Mouse (Mus musculus) urinary bladder, postnatal 14 days (tissue): Measurements from ENCODE around the gene Galk2.

ENCODE experiments used
- DNase-seq: peaks from one replicate; pipeline ENCODE4 v3.0.0; 2021; ENCODE audit warnings: low spot score

Galk2 gene

DNA sequence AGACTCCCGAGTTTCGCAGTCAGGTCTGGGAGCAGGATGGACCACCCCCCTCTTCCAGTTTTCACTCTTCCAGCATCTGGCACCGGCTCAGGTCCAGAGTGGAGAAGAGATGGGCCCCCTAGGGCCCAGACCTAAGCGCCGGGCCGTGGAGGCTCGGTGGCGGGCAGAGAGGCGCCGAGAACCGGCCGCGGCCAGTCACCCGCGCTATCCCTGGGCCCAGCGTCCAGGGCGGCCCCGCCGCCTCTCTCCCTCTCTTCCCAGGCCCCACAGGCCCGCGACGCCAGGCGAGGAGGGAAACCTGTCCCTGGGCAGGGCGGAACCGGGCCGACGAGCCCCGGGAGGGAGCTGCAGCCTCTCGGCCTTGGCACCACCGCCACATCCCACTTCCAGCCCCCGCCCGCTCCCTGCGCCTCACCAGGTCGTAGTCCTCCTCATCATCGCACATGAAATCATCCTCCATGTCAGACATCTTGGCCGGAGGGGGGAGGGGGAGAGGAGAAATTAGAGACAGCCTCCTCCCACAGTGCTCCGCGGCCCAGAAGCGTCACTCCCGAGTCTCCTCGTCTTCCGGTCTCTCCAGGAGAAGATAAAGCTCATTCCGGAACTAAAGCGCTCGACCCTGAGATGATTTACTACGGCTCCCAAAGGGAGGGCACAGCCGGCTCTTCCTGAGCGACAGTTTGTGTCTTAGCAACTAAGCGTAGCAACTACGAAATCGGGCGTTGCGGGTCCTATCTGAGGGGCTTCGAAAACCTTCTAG is at the start of gene Galk2, which contains the start of gene Cops2:
Gene Galk2, plus strand, starts transcription at position 589 of the 760 bp plus-strand sequence.
Gene Cops2, minus strand, starts transcription at position 619 of the 760 bp plus-strand sequence.
- peak; percentile 93 for DNase-seq

DNA sequence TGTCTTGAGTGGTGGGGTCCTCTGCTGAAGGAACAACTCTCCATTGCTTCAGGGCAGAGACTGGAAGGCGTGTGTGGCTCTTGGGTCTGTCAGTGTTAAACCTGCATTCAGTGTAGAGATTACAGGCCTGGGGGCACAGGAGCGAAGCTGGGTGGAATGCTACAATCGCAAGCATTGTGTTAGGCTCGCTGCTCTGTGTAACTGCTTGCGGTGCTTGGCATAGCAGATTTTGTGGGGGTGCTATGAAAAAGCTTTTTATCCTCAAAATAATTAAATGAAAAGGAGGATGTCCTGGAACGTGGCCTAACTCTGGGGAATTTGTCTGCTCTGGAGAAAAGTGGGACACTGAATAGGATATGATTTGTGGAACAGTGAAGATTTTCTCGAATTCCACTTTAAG is 49.4 kb upstream of the Galk2 start:
- DNase-seq = no peak

DNA sequence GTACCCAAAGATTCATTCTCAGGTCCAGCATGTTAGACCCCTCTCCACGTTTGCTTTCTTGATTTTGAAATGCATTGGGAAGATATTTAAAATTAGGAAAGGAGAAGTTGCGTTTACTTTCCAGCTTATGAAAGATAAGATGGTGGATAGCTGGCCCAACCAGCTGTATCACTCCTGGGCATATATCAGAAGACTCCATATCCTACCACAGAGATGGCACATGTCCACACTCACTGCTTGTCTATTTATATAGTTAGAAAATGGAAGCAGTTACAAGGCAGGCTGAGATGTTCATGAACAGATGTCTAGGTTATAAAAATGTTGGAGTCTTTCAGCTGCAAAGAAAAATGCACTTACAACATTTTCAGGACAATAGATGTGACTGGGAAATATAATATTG is 47.6 kb upstream of the Galk2 start:
- DNase-seq = no peak

DNA sequence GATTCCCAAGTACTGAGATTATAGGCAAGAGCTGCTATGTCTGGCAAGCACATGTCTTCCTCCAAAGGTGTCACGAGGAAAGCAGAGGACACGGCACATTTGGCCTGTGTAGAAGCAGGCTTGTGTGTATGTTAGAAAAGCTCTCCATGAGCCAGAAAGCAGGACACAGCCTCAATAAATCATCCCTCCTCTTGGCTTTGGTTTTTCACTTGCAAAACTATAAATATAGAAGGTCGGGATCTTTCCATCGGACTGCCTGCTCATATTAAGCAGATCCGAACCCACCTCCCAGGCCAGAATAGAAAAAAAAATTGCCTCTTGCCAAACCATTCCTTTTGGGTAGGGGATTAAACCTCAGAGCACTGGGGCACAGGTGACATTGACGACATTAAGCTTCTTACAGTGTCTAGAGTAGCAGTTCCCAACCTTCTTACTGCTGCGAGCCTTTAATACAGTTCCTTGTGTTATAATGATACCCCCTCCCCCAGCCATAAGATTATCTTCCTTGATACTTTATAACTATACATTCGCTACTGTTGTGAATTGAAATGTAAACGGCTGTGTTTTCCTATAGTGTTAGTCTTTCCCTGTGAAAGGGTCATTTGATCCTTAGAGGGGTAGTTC is 44.8 kb upstream of the Galk2 start:
- no peak for DNase-seq

DNA sequence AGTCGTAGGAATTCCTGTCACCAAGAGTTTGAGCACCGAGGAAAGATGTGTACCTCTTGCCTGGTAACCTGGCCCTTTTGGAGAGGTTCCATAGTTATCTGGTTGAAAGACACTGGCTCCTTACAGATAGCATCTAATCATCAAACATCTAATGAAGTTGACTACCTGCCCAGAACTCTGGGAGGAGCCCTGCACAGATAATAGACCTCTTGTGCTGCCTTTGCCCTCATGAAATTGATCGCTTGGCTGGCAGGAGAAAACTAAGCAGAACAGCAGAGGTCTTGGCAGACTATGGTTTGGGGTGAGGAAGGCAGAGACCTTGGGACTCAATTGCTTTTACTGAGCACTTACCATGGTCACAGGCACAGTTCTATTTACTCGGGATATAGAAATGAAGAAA is 38.5 kb upstream of the Galk2 start:
- DNase-seq = no peak

DNA sequence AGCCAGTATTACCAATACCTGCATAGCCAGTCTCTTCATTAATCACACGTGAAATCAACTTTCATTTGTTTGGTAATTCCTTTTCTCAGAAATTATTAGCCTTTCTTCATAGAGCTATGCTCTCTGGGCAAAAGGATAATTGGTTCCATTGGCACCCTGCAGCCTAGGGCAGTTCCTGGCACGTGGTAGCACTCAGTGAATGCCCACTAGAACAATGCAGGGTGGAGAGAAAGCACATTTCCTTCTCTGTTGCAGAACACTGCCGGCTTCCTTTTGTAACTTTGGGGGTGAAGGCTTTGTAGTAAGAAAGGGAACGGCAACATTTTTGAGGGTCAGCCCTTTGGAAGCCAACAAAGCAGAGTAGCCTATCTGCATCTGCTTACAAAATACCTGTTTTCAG is 32.7 kb upstream of the Galk2 start:
- no peak for DNase-seq

DNA sequence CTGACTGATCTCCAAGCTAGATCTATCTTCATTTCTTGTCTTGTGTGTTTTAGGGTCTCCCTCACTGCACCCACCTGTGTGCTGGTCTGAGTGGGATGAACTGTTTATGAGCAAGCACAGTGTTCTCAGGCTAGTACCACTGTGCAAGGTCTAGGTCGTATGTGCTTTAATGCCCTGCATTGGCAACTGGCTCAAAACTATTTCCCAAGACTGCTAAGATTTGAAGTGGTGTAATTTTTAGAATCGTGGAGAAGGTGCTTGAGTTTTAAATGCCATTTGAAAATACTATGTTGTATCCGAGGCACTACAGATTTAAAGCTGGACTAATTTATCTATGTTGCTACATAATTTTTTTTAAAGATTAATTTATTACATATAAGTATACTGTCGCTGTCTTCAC is 31.0 kb upstream of the Galk2 start:
- no peak for DNase-seq

DNA sequence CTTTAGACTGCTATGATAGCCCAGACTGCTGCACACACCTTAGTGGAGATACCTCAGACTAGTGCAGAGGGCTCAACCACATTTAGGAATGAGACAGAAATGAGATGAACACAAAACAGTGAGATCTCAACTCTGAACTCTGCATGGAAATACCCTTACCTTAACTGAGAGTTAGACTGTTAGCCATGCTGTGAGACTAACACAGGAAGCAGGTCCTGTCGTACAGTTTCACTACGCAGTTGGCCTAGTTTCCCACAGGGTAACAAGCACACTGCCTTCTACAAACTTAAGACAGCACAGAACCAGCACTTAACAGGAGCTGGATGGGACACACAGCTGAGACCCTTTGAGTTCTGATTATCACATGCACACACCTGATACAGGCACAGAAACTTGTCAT is 29.0 kb upstream of the Galk2 start:
- no peak for DNase-seq

DNA sequence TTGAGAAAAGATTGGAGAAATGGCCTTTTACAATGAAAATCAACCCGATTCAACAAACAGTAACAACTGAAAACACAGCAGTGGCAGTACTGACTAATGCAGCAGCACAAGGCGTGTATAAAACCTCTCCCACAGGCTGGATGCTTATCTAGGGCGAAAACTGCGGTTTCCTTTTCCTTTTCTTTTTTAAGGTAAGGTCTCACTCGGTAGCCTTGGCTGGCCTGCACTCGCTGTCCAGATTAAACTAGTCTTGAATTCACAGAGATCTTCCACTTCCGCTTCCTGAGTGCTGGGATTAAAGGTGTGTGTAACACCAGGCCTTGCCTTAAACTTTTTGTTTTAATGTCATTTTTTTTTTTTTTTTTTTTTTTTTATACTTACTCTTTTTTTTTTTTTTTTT is 20.8 kb upstream of the Galk2 start:
- DNase-seq = no peak

DNA sequence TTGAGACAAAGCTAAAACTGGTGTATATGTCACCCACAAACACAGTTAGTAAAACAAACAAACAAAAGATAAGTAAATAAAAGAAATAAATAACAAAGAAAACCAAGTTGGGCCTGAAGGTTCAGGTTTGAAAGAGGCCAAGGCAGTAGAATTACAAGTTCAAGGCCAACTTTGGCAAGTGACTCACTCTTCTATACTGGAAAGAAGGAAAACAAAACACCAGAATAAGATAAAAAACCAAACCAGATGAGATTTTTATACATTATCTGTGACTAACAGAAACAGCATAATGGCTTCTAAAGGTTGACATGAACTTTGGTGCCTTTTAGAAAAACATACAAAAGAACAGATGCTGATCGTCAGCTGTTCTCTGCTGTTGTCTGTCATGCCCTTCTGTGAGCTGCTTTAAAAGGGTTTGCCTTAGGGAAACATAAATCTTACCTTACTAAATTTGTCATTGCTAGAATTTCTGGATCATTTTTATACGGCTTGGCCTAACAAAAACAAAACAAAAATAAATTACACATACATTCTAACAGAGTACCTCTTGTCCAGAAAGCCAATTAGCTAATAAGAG is 20.1 kb upstream of the Galk2 start:
- DNase-seq = no peak

DNA sequence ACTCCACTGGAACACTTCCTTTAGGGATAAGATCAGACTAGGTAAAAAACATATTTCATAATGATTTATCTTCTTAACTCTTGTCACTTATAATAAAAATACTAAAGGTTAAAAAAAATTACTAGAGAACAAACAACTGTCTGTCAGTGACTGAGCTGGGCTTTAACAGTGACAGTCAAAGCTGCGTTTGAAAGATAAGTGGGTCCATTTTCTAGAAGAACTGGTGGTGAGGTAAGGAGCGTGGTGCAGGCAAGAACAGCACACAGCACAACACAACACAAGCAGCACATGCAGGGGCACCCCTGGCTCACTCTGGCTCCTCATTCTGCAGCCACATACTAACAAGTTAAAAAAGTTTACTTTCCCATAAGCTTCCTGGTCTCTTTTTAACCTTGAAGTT is 7.7 kb upstream of the Galk2 start:
- no peak for DNase-seq

DNA sequence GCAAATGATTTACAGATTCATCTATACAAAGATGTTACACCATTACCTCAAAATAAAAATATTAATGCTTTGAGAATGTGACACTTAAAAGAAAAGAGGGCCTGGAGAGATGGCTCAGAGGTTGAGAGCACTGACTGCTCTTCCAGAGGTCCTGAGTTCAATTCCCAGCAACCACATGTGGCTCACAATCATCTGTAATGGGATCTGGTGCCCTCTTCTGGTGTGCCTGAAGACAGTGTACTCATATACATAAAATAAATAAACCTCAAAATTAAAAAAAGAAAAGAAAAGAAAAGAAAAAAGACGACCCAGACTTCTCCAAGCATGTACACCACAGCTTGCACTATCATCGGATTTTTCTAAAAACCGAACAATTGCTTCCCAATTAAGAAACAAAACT is 1.2 kb upstream of the Galk2 start:
- no peak for DNase-seq

DNA sequence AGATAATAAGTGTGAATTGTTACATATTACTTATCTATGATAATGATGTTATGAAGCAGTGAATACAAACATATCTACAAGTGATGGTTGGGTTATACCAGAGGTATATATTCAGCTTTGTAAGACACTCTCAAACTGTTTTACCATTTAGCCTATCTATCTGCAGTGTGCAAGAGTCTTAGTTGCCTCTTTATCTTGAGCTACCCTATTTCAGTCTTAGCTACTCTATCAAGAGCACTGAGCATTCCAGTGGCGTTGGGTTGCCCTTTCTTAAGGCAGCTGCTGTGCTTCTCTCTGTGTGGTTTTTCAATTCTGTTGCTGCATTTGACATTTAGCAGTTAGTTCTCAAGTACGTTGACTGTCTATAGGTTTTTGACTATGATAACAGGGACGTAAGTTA is 4.9 kb downstream of the Galk2 start:
- DNase-seq = no peak

DNA sequence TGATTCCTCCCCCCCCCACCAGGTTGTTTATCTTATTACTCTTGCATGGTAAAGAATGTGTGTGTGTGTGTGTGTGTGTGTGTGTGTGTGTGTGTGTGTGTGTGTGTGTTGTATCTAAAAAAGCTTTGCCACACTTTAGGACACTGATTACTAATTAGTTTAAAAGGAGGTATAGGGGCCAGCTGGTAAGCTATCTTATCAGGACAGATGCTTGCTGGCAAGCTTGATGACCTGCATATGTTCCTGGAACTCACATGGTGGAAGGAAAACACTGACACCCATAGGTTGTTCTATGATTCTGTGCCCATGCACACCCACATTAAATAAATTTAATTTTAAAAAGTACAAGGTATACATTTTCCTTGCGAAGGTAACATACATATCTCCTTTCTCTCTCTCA is 5.6 kb downstream of the Galk2 start:
- no peak for DNase-seq

DNA sequence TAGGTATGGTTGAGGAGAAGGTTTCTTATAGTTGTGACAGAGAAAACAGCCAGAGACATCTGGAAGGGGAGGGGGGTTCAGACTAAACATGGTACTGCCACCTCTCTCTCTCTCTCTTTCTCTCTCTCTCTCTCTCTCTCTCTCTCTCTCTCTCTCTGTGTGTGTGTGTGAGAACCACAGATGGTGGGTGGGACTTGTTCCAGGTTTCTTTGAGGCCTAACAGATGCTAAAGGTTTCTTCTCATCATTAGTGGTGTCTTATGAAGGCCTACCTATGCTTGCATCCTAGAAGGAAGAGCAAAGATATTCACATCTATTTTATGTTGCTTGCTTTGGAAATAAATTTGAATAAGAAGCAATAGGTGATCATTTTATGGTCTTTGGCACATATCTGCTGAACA is 6.7 kb downstream of the Galk2 start:
- no peak for DNase-seq

DNA sequence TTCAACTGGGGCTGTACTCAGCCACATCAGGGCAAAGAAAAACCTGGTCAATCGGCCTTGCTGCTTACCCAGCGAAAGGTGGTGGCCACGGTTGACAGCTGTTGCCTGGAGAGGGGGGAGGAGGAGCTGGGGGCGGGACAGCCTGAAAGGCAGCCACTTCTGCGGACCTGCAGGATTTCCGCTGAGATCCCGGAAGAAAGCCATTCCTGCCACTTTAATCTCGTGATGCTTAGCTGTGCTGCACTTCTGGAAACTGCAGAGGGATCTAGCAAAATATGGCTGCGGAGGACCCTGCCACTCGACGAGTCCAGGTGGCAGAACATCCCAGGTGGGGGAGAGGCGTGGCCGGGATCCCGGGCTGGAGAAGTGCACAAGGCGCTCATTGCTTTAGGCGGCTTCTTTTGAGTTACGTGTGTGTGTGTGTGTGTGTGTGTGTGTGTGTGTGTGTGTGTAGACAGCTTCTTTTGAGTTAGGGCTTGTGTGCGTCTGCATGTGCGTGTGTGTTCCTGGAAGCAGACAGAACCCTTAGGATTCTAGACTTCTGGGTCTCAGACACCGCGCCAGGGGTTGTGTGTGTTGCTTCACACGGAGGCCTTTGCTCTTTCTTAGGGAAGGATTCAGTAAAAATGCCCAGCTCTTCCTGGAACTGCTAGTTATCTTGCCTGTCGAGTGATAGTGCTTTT is 7.3 kb downstream of the Galk2 start:
- peak; percentile 73 for DNase-seq

DNA sequence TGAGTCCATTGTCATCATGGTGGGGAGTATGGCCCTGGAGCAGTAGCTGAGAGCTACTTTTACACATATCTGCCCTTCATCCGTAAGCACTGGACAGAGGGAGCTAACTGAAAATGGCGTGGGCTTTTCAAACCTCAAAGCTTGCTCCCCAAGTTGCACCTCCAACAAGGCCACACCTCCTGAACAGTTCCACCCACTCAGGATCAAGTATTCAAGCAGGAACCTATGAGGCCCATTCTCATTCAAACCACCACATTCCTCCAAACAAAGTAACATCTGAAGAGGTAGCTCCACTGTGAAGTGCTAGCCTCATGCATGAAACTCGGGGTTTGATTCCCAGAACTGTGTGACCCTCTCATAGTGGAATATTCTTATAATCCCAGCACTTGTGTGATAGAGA is 9.4 kb downstream of the Galk2 start:
- no peak for DNase-seq

DNA sequence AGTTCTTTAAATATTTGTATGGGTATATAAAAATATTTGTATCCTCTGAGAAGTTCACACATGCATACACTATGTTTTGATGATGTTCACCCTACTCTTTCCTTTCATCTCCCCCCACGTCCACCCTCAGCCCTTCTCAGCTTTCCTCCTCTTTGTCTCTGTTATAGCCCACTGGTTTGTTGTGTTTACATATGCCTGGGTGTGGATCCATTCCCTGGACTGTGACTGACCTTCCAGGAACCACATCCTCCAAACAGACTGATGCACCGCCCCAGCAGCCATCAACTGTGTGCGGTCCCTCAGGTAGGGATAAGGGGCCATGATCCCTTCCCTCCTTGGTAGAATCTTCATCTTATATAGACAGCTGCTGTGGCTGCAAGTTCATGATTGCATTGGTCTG is 11.2 kb downstream of the Galk2 start:
- no peak for DNase-seq

DNA sequence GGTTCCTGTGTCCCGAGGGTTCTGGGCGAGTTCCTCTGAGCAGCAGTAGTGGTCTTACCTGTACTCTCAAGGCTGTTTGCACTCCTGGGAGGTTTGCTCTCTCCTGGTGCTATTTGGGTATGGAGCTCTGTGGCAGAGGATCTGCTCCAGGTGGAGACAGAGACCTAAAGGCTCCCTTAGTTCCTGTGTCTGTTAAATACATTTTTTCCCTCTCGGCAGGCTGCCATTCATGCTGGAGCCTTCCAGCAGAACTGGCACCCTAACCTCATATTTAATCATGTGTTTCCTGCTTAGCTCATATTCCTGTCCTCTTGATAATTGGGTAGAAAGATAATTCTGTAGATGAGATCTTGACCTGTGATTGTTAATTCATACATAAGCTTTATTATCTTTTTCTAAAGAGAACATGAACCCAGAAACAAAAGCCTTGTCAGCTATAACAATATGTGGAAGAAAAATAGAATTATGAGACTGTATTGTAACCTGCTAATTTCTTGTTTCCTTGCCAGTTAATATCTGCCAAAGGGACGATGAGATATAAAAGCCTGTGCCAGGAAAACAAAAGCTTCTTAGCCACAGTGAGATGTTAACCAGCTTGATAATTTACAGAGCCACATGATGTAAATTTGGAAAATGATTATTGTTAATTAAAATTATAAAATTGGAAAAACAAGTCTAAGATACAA is 27.1 kb downstream of the Galk2 start:
- DNase-seq = no peak

DNA sequence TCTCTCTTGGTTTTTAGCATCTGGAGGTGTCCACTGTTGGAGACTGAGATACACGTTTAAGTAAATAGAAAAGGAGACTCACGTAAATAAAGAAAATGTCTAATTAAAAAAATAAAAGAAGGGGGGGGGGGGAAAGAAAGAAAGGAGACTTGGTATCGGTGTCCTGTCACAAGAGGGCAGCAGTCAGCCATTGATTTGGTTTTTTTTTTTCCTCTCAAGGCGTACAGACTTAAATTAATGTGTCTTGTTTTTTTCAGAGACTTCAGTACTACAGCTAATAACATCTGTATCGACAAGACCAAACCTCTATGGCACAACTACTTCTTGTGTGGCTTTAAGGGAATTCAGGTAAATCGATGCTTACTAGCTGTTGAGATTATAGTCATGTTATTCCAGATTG is 34.2 kb downstream of the Galk2 start:
- DNase-seq = peak; percentile 48

DNA sequence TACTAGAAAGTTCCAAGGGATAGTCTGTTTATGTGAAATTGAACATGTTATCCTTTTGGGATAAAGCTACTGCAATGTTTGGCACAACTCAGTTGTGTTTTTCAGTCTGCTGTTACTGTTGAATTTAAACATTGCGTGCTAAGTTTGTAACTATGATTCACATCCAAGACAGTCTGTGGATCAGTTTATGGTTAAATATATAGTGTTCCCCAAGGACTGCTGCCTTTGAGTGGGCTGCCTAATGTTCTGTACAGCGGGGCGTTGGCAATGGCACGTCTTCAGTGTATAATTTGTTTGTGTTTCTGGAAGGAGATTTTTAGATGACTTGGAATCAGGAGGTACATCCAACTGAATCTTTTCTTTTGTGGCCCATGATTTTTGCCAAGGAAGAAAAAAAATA is 36.2 kb downstream of the Galk2 start:
- DNase-seq = no peak

DNA sequence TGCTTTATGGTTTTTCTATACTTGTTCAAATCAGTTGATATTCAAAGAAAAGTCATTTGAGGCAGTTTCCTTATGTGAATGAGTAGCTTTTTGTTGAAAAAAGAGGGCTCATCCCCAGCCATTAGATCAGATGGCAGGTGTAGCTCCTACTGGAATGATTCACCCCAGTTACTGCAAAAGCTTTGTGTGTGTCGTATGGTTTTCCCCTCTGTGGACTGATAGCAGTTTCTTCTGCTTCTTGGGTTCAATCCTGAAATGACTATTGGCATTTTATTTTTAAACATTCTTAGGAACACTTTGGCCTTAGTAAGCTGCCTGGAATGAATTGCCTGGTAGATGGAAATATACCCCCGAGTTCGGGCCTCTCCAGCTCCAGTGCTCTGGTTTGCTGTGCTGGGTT is 37.4 kb downstream of the Galk2 start:
- no peak for DNase-seq
